In genomic region chr9:106476002-106476923, GRCm38 (mm10) we compare ENCODE assay signal across 9 mouse cellular contexts. TPM values are rescaled to one million over a fixed set of nuclear protein-coding genes. Genes with fewer than 3 reads are reported as not detected.
DNase-seq lines count a peak whose midpoint lies in the region; ATAC-seq and TF ChIP-seq lines count a peak whose summit lies in the region.
"Had no signal": no experiment of that assay in that cellular context is flagged by ENCODE, and none has a peak within 500 bp of the region (broad histone marks: within the 10 kb centered on the region; RNA-seq: fewer than 3 reads in every experiment).

No protein-coding gene starts in this region.

- intact Hi-C loops in heart, postnatal 14 days (cut with DNase I): loop anchor here (1.0 to 5.0 kb wide), 4 partner anchors 28 to 187 kb away; partner anchors contain the start of gene Dusp7
- intact Hi-C loops in left cerebral cortex, postnatal 14 days (cut with DNase I): loop anchor here (2.0 kb wide), 1 partner anchor 29 kb away; the partner anchor contains the start of genes Abhd14a and Abhd14b

- peak overlapping the region; percentile 90 for H3K4me2 ChIP-seq in CH12.LX (ENCODE audit: insufficient read depth, low read depth, poor library complexity, severe bottlenecking)
- peak overlapping the region; percentile 19; the same call in 1 of the 2 replicates for H3K4me2 ChIP-seq in forebrain, embryonic 15.5 days (replicated peaks)
- H3K4me2 ChIP-seq in stomach, embryonic 16.5 days (ENCODE audit: low read depth, low read length): peak overlapping the region; percentile 56

- H3K27ac ChIP-seq in CH12.LX (ENCODE audit: insufficient read depth, low read depth): peak overlapping the region; percentile 13; the same call in 1 of the 2 replicates
- H3K27ac ChIP-seq in forebrain, embryonic 15.5 days (replicated peaks): peak overlapping the region; percentile 40; the same call in 1 of the 2 replicates
- H3K27ac ChIP-seq in midbrain, embryonic 10.5 days (replicated peaks): peak overlapping the region; percentile 80
- H3K27ac ChIP-seq in stomach, embryonic 16.5 days (ENCODE audit: low read length): peak overlapping the region; percentile 82

- H3K9ac ChIP-seq in CH12.LX (ENCODE audit: insufficient read depth, low read depth): peak overlapping the region; percentile 61
- 0 out of 2 replicates have a peak overlapping the region, but pooled peaks have one; percentile 1 for H3K9ac ChIP-seq in forebrain, embryonic 15.5 days (replicated peaks)
- peak overlapping the region; percentile 62 for H3K9ac ChIP-seq in stomach, embryonic 16.5 days (ENCODE audit: low read length)

- H3K27me3 ChIP-seq in CH12.LX (replicated peaks): no peaks in the 10 kb centered on the region
- no peaks in the 10 kb centered on the region for H3K27me3 ChIP-seq in forebrain, embryonic 15.5 days
- peaks cover 9% of the 10 kb centered on the region for H3K27me3 ChIP-seq in midbrain, embryonic 10.5 days (ENCODE audit: low read depth, poor library complexity, severe bottlenecking)
- no peaks in the 10 kb centered on the region for H3K27me3 ChIP-seq in stomach, embryonic 16.5 days (ENCODE audit: control insufficient read depth, insufficient read depth, low read length)

- no peak; the same call in 1 of the 2 replicates for ATAC-seq in forebrain, embryonic 15.5 days (replicated peaks)
- ATAC-seq in stomach, embryonic 16.5 days (ENCODE audit: insufficient read depth, low FRiP score): peak; percentile 54

- no peak for TF ChIP-seq RAD21 in CH12.LX (IDR thresholded peaks at IDR 0.05; ENCODE audit: low read depth, low read length)

- in situ Hi-C loops in CH12.LX (cut with MboI; ENCODE audit: low pct_ligation_motif_present, low pct_unique_long_range_greater_than_20kb, low sequenced_read_pairs): loop anchor here (5.0 kb wide), 1 partner anchor 39 kb away; the partner anchor contains the start of gene Acy1

- peak; percentile 54; the same call in 1 of the 2 replicates for TF ChIP-seq POLR2A in CH12.LX (IDR thresholded peaks at IDR 0.05; ENCODE audit: low read depth, low read length)

- DNase-seq in CH12.LX (ENCODE audit: extremely low read depth) (peak; percentile 74), R1 (ENCODE audit: low read depth, low spot score) (peak; percentile 69)
- DNase-seq in heart, postnatal 14 days: peak; percentile 63 to 68
- peak; percentile 72 to 77 for DNase-seq in kidney, postnatal 36 days
- no peak for DNase-seq in midbrain, embryonic 10.5 days (ENCODE audit: low spot score)
- DNase-seq in left cerebral cortex, postnatal 14 days (ENCODE audit: low spot score in 2 of 2): no peak

- H3K4me1 ChIP-seq in CH12.LX (ENCODE audit: control insufficient read depth in 1 of 2, insufficient read depth in 2 of 2): peaks cover 6 to 69% of the 10 kb centered on the region in 2 experiments
- H3K4me1 ChIP-seq in forebrain, embryonic 15.5 days: peaks cover 32% of the 10 kb centered on the region
- peaks cover 70% of the 10 kb centered on the region for H3K4me1 ChIP-seq in midbrain, embryonic 10.5 days
- H3K4me1 ChIP-seq in stomach, embryonic 16.5 days (ENCODE audit: control insufficient read depth, insufficient read depth, low read length): peaks cover 40% of the 10 kb centered on the region

- no peak for TF ChIP-seq CTCF in CH12.LX (conservative IDR thresholded peaks at IDR 0.05 in 1 of 2, IDR thresholded peaks at IDR 0.05 in 1 of 2; ENCODE audit: low read depth in 2 of 2, low read length in 2 of 2)

- peaks cover 21 to 55% of the 10 kb centered on the region in 2 experiments for H3K36me3 ChIP-seq in CH12.LX (replicated peaks in 1 of 2; ENCODE audit: control insufficient read depth in 1 of 2, insufficient read depth in 1 of 2, low read length in 1 of 2)
- no peaks in the 10 kb centered on the region for H3K36me3 ChIP-seq in forebrain, embryonic 15.5 days
- H3K36me3 ChIP-seq in midbrain, embryonic 10.5 days: peaks cover 24% of the 10 kb centered on the region
- peaks cover 7% of the 10 kb centered on the region; the same call in 1 of the 2 replicates for H3K36me3 ChIP-seq in stomach, embryonic 16.5 days (ENCODE audit: control insufficient read depth, insufficient read depth, low read length)

- no peak for TF ChIP-seq EP300 in CH12.LX (IDR thresholded peaks at IDR 0.05; ENCODE audit: low read length)

- H3K79me2 ChIP-seq in CH12.LX (replicated peaks; ENCODE audit: control insufficient read depth, extremely low read depth, insufficient read depth, poor library complexity, severe bottlenecking): peaks cover 26% of the 10 kb centered on the region

- dilution Hi-C loops in CH12.LX (cut with MboI; ENCODE audit: extremely low pct_ligation_motif_present, extremely low pct_unique_long_range_greater_than_20kb, low sequenced_read_pairs): no loop called here

- H3K9me3 ChIP-seq in CH12.LX (replicated peaks; ENCODE audit: low read length): no peaks in the 10 kb centered on the region
- no peaks in the 10 kb centered on the region for H3K9me3 ChIP-seq in forebrain, embryonic 15.5 days
- H3K9me3 ChIP-seq in midbrain, embryonic 10.5 days (replicated peaks): no peaks in the 10 kb centered on the region
- H3K9me3 ChIP-seq in stomach, embryonic 16.5 days (replicated peaks; ENCODE audit: control insufficient read depth, low read length): no peaks in the 10 kb centered on the region

- WGBS in forebrain, embryonic 15.5 days: 37% methylated on average over 16 of the region's 16 CpGs
- 40% methylated on average over 16 of the region's 16 CpGs for WGBS in midbrain, embryonic 10.5 days
- WGBS in stomach, embryonic 16.5 days: 16% methylated on average over 16 of the region's 16 CpGs

- peak overlapping the region; percentile 54 to 77 (median 66) for H3K4me3 ChIP-seq in CH12.LX (replicated peaks in 1 of 3; ENCODE audit: low read depth in 2 of 3, low read length in 2 of 3, poor library complexity in 1 of 3)
- peak overlapping the region; percentile 67 for H3K4me3 ChIP-seq in forebrain, embryonic 15.5 days
- H3K4me3 ChIP-seq in midbrain, embryonic 10.5 days: peak overlapping the region; percentile 84
- peak overlapping the region; percentile 77 for H3K4me3 ChIP-seq in stomach, embryonic 16.5 days (replicated peaks; ENCODE audit: low read length)

TF ChIP-seq in CH12.LX, 34 proteins besides CTCF, POLR2A, EP300 and RAD21 (continues in another document):
- TF ChIP-seq UBTF (IDR thresholded peaks at IDR 0.05; ENCODE audit: low read depth, low read length): 0 out of 2 replicates have a peak, but pooled peaks have one; percentile 22
- no peak for TF ChIP-seq RCOR1 (conservative IDR thresholded peaks at IDR 0.05; ENCODE audit: low read depth, low read length)
- peak; percentile 29; the same call in 1 of the 2 replicates for TF ChIP-seq ETS1 (conservative IDR thresholded peaks at IDR 0.05; ENCODE audit: low read depth, low read length)
- TF ChIP-seq BHLHE40 (IDR thresholded peaks at IDR 0.05; ENCODE audit: low read depth, low read length): peak; percentile 78
- peak; percentile 50 for TF ChIP-seq SIN3A (IDR thresholded peaks at IDR 0.05; ENCODE audit: low read length)
- TF ChIP-seq SMC3 (IDR thresholded peaks at IDR 0.05; ENCODE audit: low read depth, low read length): no peak

RNA-seq across cellular contexts. Expression of gene Parp3, which starts 0.5 kb away (rescaled TPM):
- total RNA-seq in CH12.LX (2012; rRNA removed) (12.3 and 12.9 TPM in 2 replicates), CH12.LX (2014; rRNA removed) (10.3 and 11.1 TPM in 2 replicates)
- polyA plus RNA-seq in CH12.LX (2012; ENCODE audit: insufficient read length, low read depth): 24.6 and 36.6 TPM in 2 replicates
- polyA plus RNA-seq in forebrain, embryonic 15.5 days (2015; fragmentation: Nextera tagmentation; extraction: Ambion mirVana): 0.41 and 0.47 TPM in 2 replicates
- total RNA-seq in heart, postnatal 14 days (2021): 10 to 100 TPM; 18.1 to 19.0 TPM
- polyA plus RNA-seq in midbrain, embryonic 10.5 days (2016; fragmentation: Nextera tagmentation; extraction: Ambion mirVana): 1.9 and 2.7 TPM in 2 replicates
- polyA plus RNA-seq in stomach, embryonic 16.5 days (2015; fragmentation: Nextera tagmentation; extraction: Ambion mirVana): 6.2 and 6.7 TPM in 2 replicates
- total RNA-seq in left cerebral cortex, postnatal 14 days (2021): 1 to 10 TPM; 3.3 to 3.5 TPM

RNA-seq across cellular contexts. Expression of gene Rrp9, which starts 0.5 kb away (rescaled TPM):
- 120 and 167 TPM in 2 replicates for total RNA-seq in CH12.LX (2012; rRNA removed)
- 130 and 137 TPM in 2 replicates for total RNA-seq in CH12.LX (2014; rRNA removed)
- polyA plus RNA-seq in CH12.LX (2012; ENCODE audit: insufficient read length, low read depth): 326 and 339 TPM in 2 replicates
- 57.9 and 60.9 TPM in 2 replicates for polyA plus RNA-seq in forebrain, embryonic 15.5 days (2015; fragmentation: Nextera tagmentation; extraction: Ambion mirVana)
- 10 to 100 TPM; 19.3 to 20.3 TPM for total RNA-seq in heart, postnatal 14 days (2021)
- polyA plus RNA-seq in midbrain, embryonic 10.5 days (2016; fragmentation: Nextera tagmentation; extraction: Ambion mirVana): 69.9 and 74.9 TPM in 2 replicates
- 40.8 and 42.6 TPM in 2 replicates for polyA plus RNA-seq in stomach, embryonic 16.5 days (2015; fragmentation: Nextera tagmentation; extraction: Ambion mirVana)
- 10 to 100 TPM; 34.1 to 47.5 TPM for total RNA-seq in left cerebral cortex, postnatal 14 days (2021)

RNA-seq across cellular contexts. Expression of gene Gpr62, which starts 10.5 kb away (rescaled TPM):
- total RNA-seq in CH12.LX (2012; rRNA removed) (0.04 TPM in 1 of 2 replicates, not detected in the other), CH12.LX (2014; rRNA removed) (not detected in 2 replicates)
- 0.11 and 0.20 TPM in 2 replicates for polyA plus RNA-seq in CH12.LX (2012; ENCODE audit: insufficient read length, low read depth)
- 0.64 and 0.75 TPM in 2 replicates for polyA plus RNA-seq in forebrain, embryonic 15.5 days (2015; fragmentation: Nextera tagmentation; extraction: Ambion mirVana)
- total RNA-seq in heart, postnatal 14 days (2021): under 1 TPM in 1 of 2 experiments, not detected in 1; 0.10 TPM
- 0.11 and 0.15 TPM in 2 replicates for polyA plus RNA-seq in midbrain, embryonic 10.5 days (2016; fragmentation: Nextera tagmentation; extraction: Ambion mirVana)
- 0.19 and 0.26 TPM in 2 replicates for polyA plus RNA-seq in stomach, embryonic 16.5 days (2015; fragmentation: Nextera tagmentation; extraction: Ambion mirVana)
- 1 to 10 TPM; 3.7 to 5.8 TPM for total RNA-seq in left cerebral cortex, postnatal 14 days (2021)
- total RNA-seq: neutrophil, adult 5-6 weeks had no signal

RNA-seq across cellular contexts. Expression of gene Pcbp4, which starts 23.2 kb away (rescaled TPM):
- 41.3 and 44.1 TPM in 2 replicates for total RNA-seq in CH12.LX (2012; rRNA removed)
- 34.5 and 44.0 TPM in 2 replicates for total RNA-seq in CH12.LX (2014; rRNA removed)
- polyA plus RNA-seq in CH12.LX (2012; ENCODE audit: insufficient read length, low read depth): 51.9 and 54.2 TPM in 2 replicates
- 251 and 266 TPM in 2 replicates for polyA plus RNA-seq in forebrain, embryonic 15.5 days (2015; fragmentation: Nextera tagmentation; extraction: Ambion mirVana)
- 10 to 100 TPM; 62.4 to 68.8 TPM for total RNA-seq in heart, postnatal 14 days (2021)
- 385 and 386 TPM in 2 replicates for polyA plus RNA-seq in midbrain, embryonic 10.5 days (2016; fragmentation: Nextera tagmentation; extraction: Ambion mirVana)
- polyA plus RNA-seq in stomach, embryonic 16.5 days (2015; fragmentation: Nextera tagmentation; extraction: Ambion mirVana): 39.4 and 42.5 TPM in 2 replicates
- total RNA-seq in left cerebral cortex, postnatal 14 days (2021): 100 to 1,000 TPM; 151 to 170 TPM

RNA-seq across cellular contexts. Expression of gene Iqcf1, which starts 23.5 kb away (rescaled TPM):
- total RNA-seq in CH12.LX (2012; rRNA removed) (not detected in 2 replicates), CH12.LX (2014; rRNA removed) (not detected in 2 replicates)
- polyA plus RNA-seq in CH12.LX (2012; ENCODE audit: insufficient read length, low read depth): not detected in 2 replicates
- not detected in 2 replicates for polyA plus RNA-seq in forebrain, embryonic 15.5 days (2015; fragmentation: Nextera tagmentation; extraction: Ambion mirVana)
- not detected for total RNA-seq in heart, postnatal 14 days (2021)
- polyA plus RNA-seq in midbrain, embryonic 10.5 days (2016; fragmentation: Nextera tagmentation; extraction: Ambion mirVana): not detected in 2 replicates
- not detected in 2 replicates for polyA plus RNA-seq in stomach, embryonic 16.5 days (2015; fragmentation: Nextera tagmentation; extraction: Ambion mirVana)
- total RNA-seq in left cerebral cortex, postnatal 14 days (2021): not detected
- total RNA-seq: neutrophil, adult 5-6 weeks had no signal

Comparison
In these comparisons a context has a peak if more than half of its experiments do, and no peak if none do; other contexts are left out.
1. DNase-seq: peak in CH12.LX (single experiment), R1 (single experiment), heart, postnatal 14 days (2 of 2) and kidney, postnatal 36 days (2 of 2); none in midbrain, embryonic 10.5 days (single experiment) and left cerebral cortex, postnatal 14 days (0 of 2).
2. H3K27ac ChIP-seq: peak in every context shown above with its lines; median percentile 82 in stomach, embryonic 16.5 days; 80 in midbrain, embryonic 10.5 days; 40 in forebrain, embryonic 15.5 days; 13 in CH12.LX.
3. H3K4me2 ChIP-seq: peak in every context shown above with its lines; median percentile 90 in CH12.LX; 56 in stomach, embryonic 16.5 days; 19 in forebrain, embryonic 15.5 days.
4. H3K9ac ChIP-seq: peak in every context shown above with its lines; median percentile 62 in stomach, embryonic 16.5 days; 61 in CH12.LX; 1 in forebrain, embryonic 15.5 days.
5. Peak in every context shown above with its lines, with median percentiles within 50 percentile points of each other: H3K4me3 ChIP-seq.